Mouse (Mus musculus) urinary bladder, adult 2 months (tissue): ENCODE data around the gene Hoxc4. TPM values are rescaled to one million over a fixed set of nuclear protein-coding genes. Genes with fewer than 3 reads are reported as not detected.

Experiments used
- DNase-seq: peaks from one replicate; pipeline ENCODE4 v3.0.0; 2022; ENCODE audit warnings: low spot score
- polyA plus RNA-seq: library from polyadenylated mRNA; depleted of rRNA; stranded (reverse); fragments of >200 nt; gene quantifications from 2 replicates; pipeline ENCODE4 v1.2.3, GENCODE M21; 2012

Gene Hoxc4
- polyA plus RNA-seq, 1 experiment, result 0.76 TPM

- DNase-seq, result no peak
Measured at GRCm38 (mm10) chr15:103038701-103039480, 20.2 kb downstream of the Hoxc4 start.

- no peak for DNase-seq
Measured at GRCm38 (mm10) chr15:103039609-103040008, 20.9 kb downstream of the Hoxc4 start.

GRCm38 (mm10) chr15:103040601-103041000 lies 21.9 kb downstream of the Hoxc4 start:
- DNase-seq, result no peak

GRCm38 (mm10) chr15:103041613-103042012 lies 22.9 kb downstream of the Hoxc4 start:
- DNase-seq, result no peak

GRCm38 (mm10) chr15:103042209-103042608 lies 23.5 kb downstream of the Hoxc4 start:
- no peak for DNase-seq

- DNase-seq, result no peak
Measured at GRCm38 (mm10) chr15:103051670-103052069, 32.9 kb downstream of the Hoxc4 start.

- no peak for DNase-seq
Measured at GRCm38 (mm10) chr15:103053210-103053609, 34.5 kb downstream of the Hoxc4 start.

- DNase-seq, result no peak
Measured at GRCm38 (mm10) chr15:103056396-103056795, 37.7 kb downstream of the Hoxc4 start.

GRCm38 (mm10) chr15:103058715-103059114 lies 40.0 kb downstream of the Hoxc4 start:
- no peak for DNase-seq

- no peak for DNase-seq
Measured at GRCm38 (mm10) chr15:103059393-103059992, 40.8 kb downstream of the Hoxc4 start.

- no peak for DNase-seq
Measured at GRCm38 (mm10) chr15:103060021-103060340, 41.2 kb downstream of the Hoxc4 start.

- no peak for DNase-seq
Measured at GRCm38 (mm10) chr15:103060341-103061130, 41.8 kb downstream of the Hoxc4 start.

- DNase-seq, result no peak
Measured at GRCm38 (mm10) chr15:103061131-103061825, 42.5 kb downstream of the Hoxc4 start.

- DNase-seq, result no peak
Measured at GRCm38 (mm10) chr15:103061988-103062387, 43.3 kb downstream of the Hoxc4 start.

GRCm38 (mm10) chr15:103065642-103066041 lies 46.9 kb downstream of the Hoxc4 start:
- DNase-seq, result no peak

GRCm38 (mm10) chr15:103067701-103068100 lies 49.0 kb downstream of the Hoxc4 start:
- DNase-seq, result no peak

- DNase-seq, result no peak
Measured at GRCm38 (mm10) chr15:103069173-103069572, 50.4 kb downstream of the Hoxc4 start.

- no peak for DNase-seq
Measured at GRCm38 (mm10) chr15:103071266-103071665, 52.5 kb downstream of the Hoxc4 start.

- no peak for DNase-seq
Measured at GRCm38 (mm10) chr15:103074663-103075415, 56.1 kb downstream of the Hoxc4 start.

GRCm38 (mm10) chr15:103077673-103078072 lies 58.9 kb downstream of the Hoxc4 start:
- no peak for DNase-seq

- no peak for DNase-seq
Measured at GRCm38 (mm10) chr15:103082622-103083021, 63.9 kb downstream of the Hoxc4 start.
